Mouse (Mus musculus): ENCODE measurements around the gene Sez6.

Sez6 gene

DNA sequence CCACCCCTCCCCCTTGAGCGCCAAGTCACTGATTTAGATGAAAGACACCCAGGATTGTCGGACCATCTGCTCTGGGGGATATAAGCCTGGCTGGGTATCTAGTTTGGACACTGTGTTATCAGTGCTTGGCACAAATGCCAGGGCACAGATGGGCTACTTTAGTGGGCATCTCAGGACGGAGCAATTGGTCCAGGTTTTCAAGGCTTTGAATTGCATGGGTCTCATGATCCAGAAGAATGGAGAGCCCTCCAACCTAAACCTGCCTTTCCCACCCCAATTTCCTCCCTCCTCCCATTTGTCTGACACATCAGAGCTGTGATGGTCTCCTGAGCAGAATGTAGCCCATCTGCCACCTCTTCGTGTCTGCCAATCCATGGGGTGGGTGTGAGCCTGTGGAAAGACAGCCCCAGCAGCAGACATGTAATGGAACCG lies 20.2 kb downstream of the Sez6 start:
- no peak for DNase-seq

DNA sequence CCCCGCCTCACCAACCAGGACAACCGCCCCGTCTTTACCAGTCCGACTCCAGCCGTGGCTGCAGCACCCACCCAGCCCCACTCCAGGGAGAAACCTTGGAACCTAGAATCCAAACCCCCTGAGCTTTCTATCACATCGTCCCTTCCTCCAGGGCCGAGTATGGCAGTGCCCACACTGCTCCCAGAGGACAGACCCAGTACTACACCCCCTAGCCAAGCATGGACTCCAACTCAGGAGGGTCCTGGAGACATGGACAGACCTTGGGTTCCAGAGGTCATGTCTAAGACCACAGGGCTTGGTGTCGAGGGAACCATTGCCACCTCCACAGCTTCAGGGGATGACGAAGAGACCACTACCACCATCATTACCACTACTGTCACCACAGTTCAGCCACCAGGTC lies 23.1 kb downstream of the Sez6 start:
- DNase-seq = peak; percentile 52

DNA sequence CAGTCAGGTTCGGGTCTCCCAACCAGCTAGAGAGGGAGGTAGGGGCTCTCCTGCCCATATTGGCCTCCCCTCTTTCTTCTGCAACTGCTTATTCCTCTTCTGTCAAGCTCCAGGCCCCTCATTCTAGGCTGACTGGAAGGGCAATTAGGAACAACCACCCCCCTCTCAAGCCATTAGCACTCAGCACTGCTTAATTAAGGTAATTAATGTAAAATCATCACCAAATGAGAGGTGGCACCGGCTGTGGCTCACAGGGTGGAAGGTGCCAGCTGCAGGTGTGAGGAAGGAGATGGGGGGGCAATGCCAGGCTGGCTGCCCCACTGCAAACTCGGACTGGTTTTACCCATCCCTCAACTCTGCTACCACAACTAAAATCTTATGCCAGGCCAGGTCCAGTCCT lies 25.8 kb downstream of the Sez6 start:
- DNase-seq = no peak

DNA sequence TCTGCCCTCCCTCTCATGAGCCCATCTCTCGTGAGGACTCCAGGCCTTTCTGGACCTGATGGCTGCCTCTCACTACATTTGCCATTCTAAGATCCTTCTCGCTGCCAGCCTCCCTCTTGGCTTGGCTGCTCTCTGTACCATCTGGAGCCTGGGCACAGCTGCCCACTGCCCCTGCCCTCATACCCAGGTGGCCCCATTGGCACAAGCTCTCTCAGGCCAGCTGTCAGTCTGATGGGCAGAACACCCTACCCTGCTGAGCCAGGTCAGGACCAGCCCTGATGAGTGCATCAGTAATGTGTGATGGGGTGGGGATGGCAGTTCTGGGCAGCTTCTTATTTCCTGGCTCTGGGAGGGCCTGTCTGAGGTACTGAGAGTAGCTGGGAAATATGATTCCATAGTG lies 27.7 kb downstream of the Sez6 start:
- no peak for DNase-seq

DNA sequence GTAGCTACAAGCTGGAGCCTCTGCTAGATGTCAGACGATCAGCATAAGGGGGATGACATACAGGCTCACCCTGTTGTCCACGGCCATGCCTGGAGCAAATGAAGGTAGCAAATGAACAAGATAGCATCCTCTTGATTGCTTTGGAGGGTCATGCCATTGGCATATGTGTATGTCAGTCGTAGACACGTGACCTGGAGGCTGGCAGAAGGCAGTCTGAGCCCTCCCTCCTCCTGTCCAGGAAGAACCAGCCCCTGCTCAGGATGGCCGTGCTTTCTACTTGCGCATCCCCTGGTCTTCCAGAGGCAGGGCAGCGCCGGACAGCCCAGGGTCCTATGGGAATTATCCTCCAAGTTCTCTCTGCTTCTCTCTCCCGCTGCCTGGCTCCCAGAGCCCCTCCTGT lies 28.3 kb downstream of the Sez6 start:
- DNase-seq = no peak

DNA sequence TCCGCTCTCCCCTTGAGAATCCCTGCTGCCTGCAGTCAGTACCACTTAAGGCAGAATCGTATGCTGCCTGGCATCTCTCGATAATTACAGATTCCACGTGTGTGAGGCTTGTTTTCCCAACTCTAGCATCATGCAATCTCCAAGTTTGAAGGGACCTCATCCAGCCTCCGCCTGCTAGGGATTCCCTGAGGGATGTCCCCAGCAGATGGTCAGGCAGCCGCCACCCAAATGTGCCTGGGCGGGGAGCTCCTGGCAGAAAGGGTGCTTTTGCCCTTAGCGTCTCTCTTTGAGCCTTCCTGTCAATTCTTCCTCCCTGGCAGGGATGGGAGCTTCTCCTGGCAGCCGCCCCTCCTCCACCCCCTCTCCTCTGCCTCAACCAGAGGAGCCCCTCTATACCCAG lies 29.6 kb downstream of the Sez6 start:
- DNase-seq = no peak

DNA sequence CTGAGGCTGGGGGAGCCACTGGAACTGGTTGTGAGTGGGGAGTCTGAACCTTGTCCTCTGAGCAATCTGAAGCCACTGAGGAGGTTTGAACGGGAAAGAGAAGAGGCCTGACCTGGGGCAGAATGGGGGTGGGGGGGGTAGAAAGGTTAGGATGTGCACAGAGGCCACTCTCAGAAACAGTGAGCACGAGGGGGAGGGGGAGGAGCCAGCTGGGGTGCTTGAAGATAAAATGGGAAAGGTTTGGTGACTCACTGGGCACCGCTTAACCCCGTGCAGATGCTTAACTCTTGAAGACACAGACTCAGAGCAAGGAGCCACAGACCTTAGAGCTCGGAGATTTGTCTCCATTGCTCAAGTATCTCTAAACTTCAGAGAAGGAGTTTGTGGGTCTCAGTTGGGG lies 30.3 kb downstream of the Sez6 start:
- DNase-seq = no peak

DNA sequence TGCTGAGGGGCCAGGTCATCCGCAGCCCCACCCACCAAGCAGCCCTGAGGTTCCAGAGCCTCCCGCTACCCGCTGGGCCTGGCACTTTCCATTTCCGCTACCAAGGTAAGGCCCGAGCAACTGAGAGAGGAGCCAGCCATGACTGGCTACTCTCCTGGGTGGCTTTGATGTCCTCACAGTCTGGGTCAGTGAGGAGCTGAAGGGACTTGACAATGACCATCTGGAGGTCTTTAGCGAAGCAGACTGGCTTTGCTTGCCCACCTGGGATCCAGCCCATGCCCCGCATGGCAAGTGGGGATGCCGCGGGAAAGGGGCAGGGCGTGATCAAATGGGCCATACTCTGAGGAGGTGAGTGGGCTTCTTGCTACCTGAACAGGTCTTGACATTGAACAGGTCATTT lies 32.3 kb downstream of the Sez6 start:
- no peak for DNase-seq

DNA sequence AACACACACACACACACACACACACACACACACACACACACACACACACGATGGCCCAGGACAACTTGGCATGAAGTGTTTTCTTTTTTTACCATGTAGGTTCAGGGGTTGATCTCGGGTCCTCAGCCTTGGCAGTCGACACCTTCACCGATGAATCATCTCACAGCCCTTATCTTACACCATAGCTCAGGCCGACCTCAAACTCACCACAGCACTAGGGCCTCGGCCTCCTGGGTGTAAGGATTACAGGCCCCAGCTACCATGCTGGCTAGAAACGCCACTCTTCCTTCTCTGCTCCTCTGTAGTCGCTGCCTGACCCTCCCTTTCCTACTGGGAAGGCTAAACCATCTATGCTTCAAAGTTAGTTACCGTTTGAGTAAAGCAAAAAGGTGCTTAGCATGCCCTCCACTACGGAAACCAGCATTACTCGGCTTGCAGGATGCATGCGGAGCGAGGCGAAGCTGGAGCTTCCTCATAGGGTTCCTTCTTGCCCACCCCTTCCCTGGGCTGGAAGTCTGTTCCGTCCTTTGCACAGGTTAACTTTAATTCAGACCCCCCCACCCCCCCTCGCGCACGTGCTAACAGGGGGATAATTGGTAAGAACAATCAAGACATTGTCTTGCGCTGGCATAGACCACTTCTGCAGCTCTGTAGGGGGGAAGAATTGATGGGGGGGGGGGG lies 34.0 kb downstream of the Sez6 start:
- DNase-seq = no peak

DNA sequence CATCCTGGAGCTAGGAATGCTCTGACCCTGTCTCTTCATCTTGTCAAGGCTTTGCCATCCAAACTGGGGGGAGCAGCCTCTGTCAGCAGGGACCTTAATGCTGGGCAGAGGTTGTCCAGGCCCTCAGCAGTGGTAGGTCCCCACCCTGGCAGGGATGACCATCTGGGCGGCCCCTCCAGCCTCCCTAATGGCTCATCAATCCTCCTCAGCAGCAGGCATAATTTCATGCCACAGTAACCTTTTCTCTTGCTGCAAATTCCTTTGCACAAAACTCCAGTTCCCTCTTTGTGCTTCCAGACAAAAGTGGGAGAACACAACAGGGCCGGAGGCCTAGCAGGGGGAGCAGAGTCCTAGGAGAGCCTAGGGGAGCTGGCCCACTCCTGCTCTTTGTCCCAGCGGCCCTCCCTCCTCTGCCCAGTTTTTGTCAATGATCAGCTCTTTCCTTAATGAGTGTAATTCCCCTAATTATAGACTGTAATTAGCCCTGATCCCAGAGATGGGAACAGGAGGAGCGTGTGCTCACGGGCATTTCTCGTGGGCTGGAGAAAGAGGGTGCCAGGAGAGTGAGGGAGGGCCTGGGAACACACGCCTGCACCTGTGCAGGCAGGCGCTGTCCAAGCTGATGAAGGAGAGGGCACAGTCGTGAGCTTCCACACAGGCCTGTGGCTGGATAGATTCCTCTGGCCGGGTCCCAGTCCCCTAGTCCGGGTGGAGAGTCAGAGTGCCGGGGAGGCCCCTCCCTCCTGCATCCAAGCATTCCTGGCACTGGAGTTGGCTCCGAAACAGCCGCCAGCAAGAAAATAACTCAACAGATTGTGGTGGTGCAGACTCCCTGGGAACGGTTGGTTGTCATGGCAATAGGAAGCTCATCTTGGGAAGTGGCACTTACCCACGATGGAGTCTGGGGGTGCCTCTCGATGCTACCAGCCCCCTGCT lies 34.8 kb downstream of the Sez6 start:
- no peak for DNase-seq

DNA sequence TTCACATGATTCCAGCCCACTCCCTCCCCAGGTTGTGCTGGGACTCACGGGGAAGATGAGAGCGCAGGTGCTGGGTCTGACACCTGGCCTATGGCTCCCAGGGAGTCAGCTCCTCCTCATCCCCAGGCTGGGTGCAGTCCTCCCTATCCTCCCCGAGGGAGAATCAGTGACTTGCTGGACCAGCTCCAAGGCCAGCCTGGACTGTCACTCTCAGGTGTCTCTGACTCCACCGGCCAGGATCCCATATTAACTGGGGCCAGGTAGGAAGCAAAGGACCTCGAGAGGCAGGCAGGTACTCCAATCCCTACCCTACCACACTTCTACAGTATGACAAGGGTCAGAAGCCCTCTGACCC lies 35.4 kb downstream of the Sez6 start:
- DNase-seq = no peak

DNA sequence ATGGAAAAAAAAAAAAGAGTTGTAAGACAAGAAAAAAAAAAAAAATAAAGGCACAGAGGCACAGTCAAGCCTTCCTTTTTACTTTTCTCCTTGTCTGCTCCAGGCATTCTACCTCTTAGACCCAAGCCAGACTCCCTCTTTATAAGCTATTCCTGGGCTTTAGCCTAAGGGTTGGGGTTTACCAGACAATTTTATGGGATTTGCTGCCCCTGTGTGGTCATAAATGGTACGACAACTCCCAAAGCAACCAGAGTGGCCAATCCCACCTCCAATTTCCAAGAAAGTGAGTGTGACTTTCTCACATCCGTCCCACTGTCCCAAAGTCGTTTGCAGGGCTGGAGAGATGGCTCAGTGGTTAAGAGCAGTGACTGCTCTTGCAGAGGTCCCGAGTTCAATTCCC lies 36.5 kb downstream of the Sez6 start:
- peak; percentile 64 for DNase-seq

DNA sequence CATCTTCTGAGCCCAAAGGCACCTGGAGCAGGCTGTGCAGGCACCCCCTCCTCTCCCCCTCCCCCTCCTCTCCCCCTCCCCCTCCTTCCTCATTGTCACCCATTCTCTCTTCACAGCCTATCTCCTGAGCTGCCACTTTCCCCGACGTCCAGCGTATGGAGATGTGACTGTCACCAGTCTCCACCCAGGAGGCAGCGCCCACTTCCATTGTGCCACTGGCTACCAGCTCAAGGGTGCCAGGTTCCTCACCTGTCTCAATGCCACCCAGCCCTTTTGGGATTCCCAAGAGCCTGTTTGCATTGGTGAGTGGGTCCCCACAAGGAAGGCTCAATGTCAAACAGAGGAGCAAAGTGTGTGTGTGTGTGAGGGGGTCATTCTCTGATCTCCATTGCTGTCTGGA lies 38.2 kb downstream of the Sez6 start:
- DNase-seq = no peak

DNA sequence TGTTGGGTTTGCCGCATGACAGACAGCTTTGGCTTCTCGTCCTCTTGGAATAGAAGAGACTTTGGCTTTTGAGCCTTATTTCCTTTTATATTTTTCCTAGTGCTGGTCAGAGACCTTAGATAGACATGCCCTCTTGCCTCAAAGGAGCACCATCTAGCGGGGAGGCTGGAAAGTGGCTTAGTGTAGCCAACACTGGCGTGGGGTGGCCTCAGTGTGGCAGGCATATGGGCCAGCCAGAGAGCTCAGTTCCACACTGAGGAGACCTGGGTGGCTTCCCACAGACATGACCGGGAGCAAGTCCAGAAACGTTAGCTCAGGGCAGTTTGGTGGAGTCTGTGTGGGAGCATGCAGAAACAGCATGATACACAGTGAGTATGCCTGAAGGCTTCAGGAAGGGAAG lies 40.1 kb downstream of the Sez6 start:
- no peak for DNase-seq

DNA sequence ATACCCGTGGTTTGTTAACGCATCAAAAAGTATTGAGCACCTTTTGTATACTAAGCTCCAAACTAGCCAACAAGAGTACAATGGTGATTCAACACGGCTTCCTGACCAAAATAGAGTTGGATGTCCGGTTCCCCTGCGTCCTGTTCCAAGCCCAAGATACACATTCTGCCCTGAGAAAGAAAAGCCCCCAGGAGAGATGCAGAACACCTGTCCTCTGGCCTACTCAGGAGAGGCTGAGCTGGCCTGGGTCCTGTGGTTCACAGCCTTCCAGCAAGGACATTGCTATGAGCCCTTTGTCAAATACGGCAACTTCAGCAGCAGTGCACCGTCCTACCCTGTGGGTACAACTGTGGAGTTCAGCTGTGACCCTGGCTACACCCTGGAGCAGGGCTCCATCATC lies 42.9 kb downstream of the Sez6 start:
- no peak for DNase-seq

DNA sequence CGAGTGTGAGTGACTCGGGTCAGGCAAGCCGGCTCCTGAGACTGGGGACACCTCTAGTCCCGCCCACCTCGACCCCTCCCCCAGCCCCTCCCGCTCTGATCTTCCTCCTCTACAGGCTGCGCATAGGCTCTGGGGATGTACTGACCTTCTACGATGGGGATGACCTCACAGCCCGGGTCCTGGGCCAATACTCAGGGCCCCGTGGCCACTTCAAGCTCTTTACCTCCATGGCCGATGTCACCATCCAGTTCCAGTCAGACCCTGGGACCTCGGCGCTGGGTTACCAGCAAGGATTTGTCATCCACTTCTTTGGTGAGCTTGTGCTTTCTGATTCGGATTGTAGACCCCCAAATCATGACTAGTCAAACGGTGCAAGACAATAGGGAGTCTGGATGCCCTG lies 43.7 kb downstream of the Sez6 start:
- DNase-seq = no peak

DNA sequence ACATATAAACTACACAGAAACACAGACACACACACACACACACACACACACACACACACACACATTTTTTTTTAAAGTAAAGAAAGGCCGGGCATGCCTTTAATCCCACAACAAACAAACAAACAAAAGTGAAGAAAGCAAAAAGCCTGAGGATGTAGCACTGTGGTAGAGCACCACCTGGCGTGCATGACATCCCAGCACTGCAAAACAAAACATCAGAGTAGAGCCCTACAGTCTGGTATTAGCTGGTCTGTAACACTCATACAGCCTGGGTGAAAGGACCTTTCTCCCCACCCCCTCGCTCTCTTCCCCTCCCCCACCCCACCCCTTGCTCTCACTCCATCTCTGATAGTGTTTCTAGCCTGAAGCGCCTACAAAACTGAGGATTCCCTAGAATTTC lies 45.3 kb downstream of the Sez6 start:
- no peak for DNase-seq

DNA sequence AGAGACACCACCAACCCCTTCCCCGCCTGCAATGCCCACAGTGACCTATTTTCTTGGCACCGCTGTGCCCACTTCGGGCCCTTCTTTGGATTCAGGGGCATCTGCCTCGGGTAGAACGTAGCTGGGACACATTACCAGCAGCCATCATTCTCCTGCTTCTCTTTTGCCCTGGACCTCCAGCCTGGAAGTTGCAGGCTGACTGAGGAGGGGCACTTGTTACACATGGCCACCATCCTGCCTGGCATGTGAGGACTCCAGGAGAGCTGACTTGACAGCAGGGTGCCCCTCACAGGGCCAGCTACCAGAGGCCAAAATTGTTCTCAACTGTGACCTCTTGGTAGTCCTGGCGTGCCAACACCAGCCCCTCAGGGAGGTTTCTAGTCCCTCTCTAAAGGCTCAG lies 47.6 kb downstream of the Sez6 start:
- DNase-seq = no peak

DNA sequence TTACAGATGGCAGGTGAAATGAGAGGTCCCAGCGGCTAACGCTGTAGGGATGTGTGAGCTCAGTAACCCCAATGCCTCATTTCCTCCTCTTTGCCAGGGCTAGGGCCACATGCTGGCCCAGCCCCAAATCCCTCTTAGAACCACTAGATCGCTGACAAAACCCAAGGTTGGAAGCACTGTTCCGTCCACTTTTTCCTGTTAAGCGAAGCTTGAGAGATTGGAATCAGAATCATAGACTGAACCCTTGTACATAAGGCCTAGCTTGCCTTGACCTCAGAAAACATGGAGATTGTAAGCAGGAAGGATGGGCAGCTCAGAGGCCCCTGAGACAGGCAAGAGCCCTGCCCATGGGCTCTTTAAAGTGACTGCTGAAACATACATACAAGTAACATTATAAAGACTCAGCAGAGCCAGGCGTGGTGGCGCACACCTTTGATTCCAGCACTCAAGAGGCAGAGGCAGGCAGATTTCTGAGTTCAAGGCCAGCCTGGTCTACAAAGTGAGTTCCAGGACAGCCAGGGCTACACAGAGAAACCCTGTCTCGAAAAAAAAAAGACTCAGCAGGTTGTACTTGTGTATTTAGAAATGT lies 48.7 kb downstream of the Sez6 start:
- DNase-seq = no peak

DNA sequence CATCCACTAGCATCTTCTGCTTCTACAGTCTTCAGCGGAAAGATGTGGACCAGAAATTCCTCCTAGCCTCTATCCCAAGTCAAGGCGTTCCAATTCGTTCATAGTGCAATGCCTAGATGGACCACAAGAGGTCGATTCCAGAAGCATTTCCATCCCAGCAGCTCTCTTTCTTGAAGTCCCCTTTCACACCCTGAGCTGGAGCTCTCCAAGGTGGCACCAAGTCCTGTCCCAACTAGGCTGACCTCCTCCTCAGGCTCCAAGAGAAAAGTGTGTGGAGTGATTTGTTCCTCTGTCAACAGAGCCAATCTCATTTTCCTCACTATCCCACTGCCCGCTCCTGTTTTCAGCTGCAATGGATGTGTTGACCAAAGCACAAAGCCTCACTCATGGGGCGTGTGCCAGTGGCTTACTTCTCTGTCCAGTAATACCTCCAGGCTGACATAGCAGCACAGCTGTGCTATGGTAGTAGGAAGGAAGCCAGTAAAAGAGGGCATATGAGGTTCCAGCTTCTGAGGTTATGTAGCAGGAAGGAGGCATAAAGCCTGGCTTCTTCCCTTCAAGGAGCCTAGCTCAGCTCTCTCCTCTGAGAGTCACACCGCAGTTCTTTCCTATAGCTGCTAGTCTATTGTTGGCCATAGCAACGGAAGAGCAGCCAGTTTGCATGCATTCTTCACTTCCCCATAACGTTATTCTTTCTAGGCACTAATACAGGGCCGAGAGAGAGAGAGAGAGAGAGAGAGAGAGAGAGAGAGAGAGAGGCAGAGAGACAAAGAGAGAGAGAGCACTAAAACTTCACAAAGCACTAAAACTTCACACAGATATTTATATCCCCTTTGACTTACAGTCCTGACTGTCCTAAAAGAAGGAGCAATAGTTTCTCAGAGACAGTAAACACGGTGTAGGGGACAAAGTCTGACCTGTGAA lies 49.9 kb downstream of the Sez6 start:
- DNase-seq = peak; percentile 60

DNA sequence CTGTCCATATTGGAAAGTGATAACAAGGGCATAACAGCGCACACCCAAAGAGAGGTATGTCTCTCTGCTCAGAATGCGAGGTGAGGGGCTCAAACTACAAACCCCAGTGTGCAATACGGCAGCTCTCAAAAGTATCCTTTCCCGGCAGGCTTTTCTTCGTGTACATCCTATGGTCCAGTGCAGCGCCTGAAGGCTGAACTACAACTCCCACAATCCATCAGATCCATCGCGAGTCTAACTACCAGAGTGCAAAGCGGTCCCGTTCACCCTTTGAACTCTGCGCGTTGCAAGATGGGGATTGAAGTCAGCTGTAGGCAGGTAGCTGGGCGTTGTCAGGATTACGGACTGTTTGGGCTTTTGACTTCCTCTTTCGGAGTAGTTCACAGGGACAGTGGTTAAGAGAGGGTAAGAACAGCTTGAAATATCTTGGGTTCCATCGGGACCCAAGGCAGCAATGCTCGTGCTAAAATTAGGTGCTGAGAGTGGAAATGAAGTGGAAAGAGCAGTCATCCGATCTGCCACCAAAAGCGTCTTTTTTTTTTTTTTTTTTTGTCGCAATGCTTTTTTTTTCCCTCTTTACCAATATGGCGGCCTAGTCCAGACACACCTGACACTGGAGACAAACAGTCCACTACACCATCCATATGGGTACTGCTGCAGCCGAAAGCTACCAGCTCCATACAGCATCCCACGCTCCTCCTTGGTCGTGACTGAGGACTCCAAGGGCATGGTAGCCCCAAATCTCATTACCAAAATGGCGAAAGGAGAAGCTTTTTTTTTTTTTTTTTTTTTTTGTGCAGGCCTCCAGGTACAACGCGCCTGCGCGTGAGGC lies 51.2 kb downstream of the Sez6 start:
- peak; percentile 94 for DNase-seq

DNA sequence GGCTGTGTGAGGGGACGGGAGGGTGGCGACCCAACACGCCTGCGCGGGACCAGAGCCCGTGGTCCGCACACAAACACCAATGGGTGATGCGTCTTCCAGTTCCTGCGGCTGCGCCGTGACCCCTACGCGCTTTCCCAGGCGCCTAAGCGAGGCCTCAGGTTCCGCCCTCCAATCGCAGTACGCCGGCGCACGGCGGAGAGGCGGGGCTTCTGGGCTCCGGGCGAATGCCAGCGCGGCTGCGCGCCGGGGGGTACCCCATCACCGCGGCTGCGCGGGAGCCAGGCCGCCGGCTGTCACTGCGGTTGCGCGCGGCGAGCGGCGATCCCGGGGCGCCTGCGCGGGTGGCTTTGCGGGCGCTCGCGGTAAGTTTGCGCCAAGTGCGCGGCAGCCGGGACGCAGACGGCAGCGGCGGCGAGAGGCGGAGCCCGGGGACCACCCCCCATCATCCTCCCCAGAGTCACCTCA lies 51.9 kb downstream of the Sez6 start, which contains the start of gene Phf12:
Gene Phf12 (plus strand): TSS at position 314 of the 465 bp plus-strand sequence.
- peak; percentile 100 for DNase-seq
